Mouse (Mus musculus) E14TG2a.4 (cell line): ENCODE data around the gene Sox8.
A peak's percentile ranks its signal among the peaks of the same experiment; 100 is the strongest.

Experiments
- H3K27me3 ChIP-seq: 2 replicates; pipeline ENCODE4 v1.6.1; 2014; ENCODE audit warnings: low read length, control low read depth; ENCODE audit not compliant: insufficient read depth
- H3K36me3 ChIP-seq: 2 replicates; pipeline ENCODE4 v1.6.1; 2014; ENCODE audit warnings: low read length, control low read depth; ENCODE audit not compliant: insufficient read depth
- H3K4me1 ChIP-seq: replicated peaks from 2 replicates; pipeline ENCODE4 v1.6.1; 2014; ENCODE audit warnings: low read depth, low read length, control low read depth
- H3K4me3 ChIP-seq: replicated peaks from 2 replicates; pipeline ENCODE4 v1.5.1; 2014; ENCODE audit warnings: mild to moderate bottlenecking, low read length
- H3K9me3 ChIP-seq: 2 replicates; pipeline ENCODE4 v1.6.1; 2014; ENCODE audit warnings: low read length, control low read depth
- CTCF ChIP-seq: conservative IDR thresholded peaks from 2 replicates; pipeline ENCODE4 v1.5.1; 2014; ENCODE audit warnings: low read length
- NANOG ChIP-seq: IDR thresholded peaks from 2 replicates; pipeline ENCODE4 v1.6.1; 2014; ENCODE audit warnings: borderline replicate concordance, low read length, mixed read lengths
- POU5F1 ChIP-seq: IDR thresholded peaks from 2 replicates; pipeline ENCODE4 v1.6.1; 2014; ENCODE audit warnings: low read length, borderline replicate concordance

The Sox8 gene

GRCm38 (mm10) chr17:25576034-25576433, 5.5 kb upstream of the Sox8 start:
- TF ChIP-seq CTCF (no peak), NANOG (no peak), POU5F1 (no peak)
- H3K4me1 ChIP-seq = peaks cover 34% of the 10 kb centered on the region
- H3K4me3 ChIP-seq = no peak overlapping the region
- H3K36me3 ChIP-seq = peaks cover 8% of the 10 kb centered on the region; the same call in 1 of the 2 replicates
- H3K9me3 ChIP-seq = no peaks in the 10 kb centered on the region
- peaks cover 69% of the 10 kb centered on the region for H3K27me3 ChIP-seq

GRCm38 (mm10) chr17:25575208-25575971, 4.9 kb upstream of the Sox8 start:
- Histone ChIP-seq H3K27me3 (peaks cover 71% of the 10 kb centered on the region), H3K4me1 (peaks cover 29% of the 10 kb centered on the region), H3K36me3 (peaks cover 4% of the 10 kb centered on the region; the same call in 1 of the 2 replicates), H3K4me3 (no peak overlapping the region), H3K9me3 (no peaks in the 10 kb centered on the region)
- TF ChIP-seq POU5F1 = no peak
- TF ChIP-seq NANOG = no peak

GRCm38 (mm10) chr17:25571453-25571820, 951 bp upstream of the Sox8 start:
- TF ChIP-seq NANOG = no peak
- no peak for TF ChIP-seq POU5F1
- TF ChIP-seq CTCF = no peak
- Histone ChIP-seq H3K4me3 (peak overlapping the region; percentile 83), H3K36me3 (no peaks in the 10 kb centered on the region), H3K27me3 (peaks cover 92% of the 10 kb centered on the region), H3K4me1 (peaks cover 35% of the 10 kb centered on the region), H3K9me3 (no peaks in the 10 kb centered on the region)

DNA sequence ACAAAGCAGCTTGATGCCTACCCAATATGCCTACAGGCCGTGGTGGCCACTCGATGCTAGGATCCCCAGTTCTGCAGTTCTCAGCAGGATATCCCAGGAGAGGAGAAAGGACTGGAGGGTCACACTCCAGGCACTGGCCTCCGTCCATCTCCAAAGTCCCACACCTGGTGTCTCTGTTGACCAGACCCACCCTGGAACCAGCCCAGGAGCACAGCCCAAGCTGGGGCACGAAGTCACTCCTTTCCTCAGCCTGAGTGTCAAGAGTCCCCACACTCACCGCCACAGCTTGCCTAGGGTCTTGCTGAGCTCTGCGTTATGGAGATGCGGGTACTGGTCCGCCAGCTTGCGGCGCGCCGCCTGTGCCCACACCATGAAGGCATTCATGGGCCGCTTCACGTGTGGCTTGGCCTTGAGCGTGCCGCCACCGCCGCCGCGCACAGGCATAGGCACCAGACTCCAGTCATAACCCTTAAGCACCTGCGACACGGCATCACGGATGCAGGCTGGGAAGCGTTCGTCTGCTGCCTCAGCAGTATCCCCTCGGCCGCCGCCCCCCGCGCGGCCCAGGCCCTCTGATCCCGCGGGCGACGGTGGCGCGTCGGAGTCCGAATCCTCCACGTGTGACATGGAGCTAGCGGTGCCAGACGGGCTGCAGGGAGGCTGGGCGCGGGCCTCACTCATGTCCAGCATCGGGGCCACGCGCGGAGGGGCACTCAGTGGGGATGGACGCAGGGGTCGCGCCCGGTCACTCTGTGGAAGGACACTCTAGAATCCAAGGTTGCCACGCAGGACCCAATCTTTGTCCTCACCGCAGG, 446 bp downstream of the Sox8 start:
- Histone ChIP-seq H3K4me1 (peaks cover 35% of the 10 kb centered on the region), H3K9me3 (no peaks in the 10 kb centered on the region), H3K36me3 (no peaks in the 10 kb centered on the region), H3K4me3 (peak overlapping the region; percentile 83), H3K27me3 (peaks cover 88% of the 10 kb centered on the region)
- TF ChIP-seq POU5F1 (no peak), CTCF (no peak), NANOG (no peak)

- H3K4me1 ChIP-seq = peaks cover 31% of the 10 kb centered on the region
- H3K9me3 ChIP-seq = no peaks in the 10 kb centered on the region
- TF ChIP-seq NANOG (no peak), CTCF (no peak), POU5F1 (no peak)
- no peaks in the 10 kb centered on the region for H3K36me3 ChIP-seq
- H3K27me3 ChIP-seq = peaks cover 84% of the 10 kb centered on the region
- no peak overlapping the region for H3K4me3 ChIP-seq
Observed at GRCm38 (mm10) chr17:25568880-25569279, 1.6 kb downstream of the Sox8 start.

- no peak for TF ChIP-seq POU5F1
- no peak for TF ChIP-seq CTCF
- TF ChIP-seq NANOG = no peak
- no peaks in the 10 kb centered on the region for H3K9me3 ChIP-seq
- no peaks in the 10 kb centered on the region for H3K36me3 ChIP-seq
- peaks cover 84% of the 10 kb centered on the region for H3K27me3 ChIP-seq
- no peak overlapping the region for H3K4me3 ChIP-seq
- peaks cover 30% of the 10 kb centered on the region for H3K4me1 ChIP-seq
Observed at GRCm38 (mm10) chr17:25568206-25568605, 2.3 kb downstream of the Sox8 start.

- TF ChIP-seq POU5F1 (no peak), CTCF (peak; percentile 98), NANOG (no peak)
- H3K4me1 ChIP-seq = peaks cover 30% of the 10 kb centered on the region
- peaks cover 84% of the 10 kb centered on the region for H3K27me3 ChIP-seq
- peak overlapping the region; percentile 72 for H3K4me3 ChIP-seq
- no peaks in the 10 kb centered on the region for H3K9me3 ChIP-seq
- no peaks in the 10 kb centered on the region for H3K36me3 ChIP-seq
Observed at GRCm38 (mm10) chr17:25567745-25568144, 2.7 kb downstream of the Sox8 start.

DNA sequence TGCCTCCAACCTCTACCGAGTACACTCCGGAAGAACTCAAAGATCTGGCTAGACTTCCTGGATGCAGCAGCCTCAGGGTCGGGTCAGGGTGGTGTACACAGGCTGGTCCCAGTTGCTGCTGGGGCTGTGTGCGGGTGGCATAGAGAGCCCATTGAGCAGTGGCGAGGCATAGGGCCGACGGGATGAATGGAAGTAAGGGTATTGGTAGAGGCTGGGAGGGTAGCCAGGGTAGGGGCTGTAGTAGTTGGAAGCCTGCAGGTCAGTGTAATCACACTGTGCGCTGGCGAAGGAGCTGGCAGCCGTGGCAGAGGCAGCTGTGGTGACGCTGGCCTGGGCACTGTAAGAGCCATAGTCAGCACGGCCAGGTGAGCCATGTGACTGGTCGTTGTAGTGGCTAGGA, 3.2 kb downstream of the Sox8 start:
- H3K27me3 ChIP-seq = peaks cover 79% of the 10 kb centered on the region
- H3K9me3 ChIP-seq = no peaks in the 10 kb centered on the region
- H3K4me3 ChIP-seq = peak overlapping the region; percentile 72
- H3K36me3 ChIP-seq = no peaks in the 10 kb centered on the region
- peaks cover 30% of the 10 kb centered on the region for H3K4me1 ChIP-seq
- no peak for TF ChIP-seq NANOG
- no peak for TF ChIP-seq POU5F1
- no peak for TF ChIP-seq CTCF
